Mouse (Mus musculus): Measurements from ENCODE around the gene Mterf1b.
"Not testable (repeated sequence)": the region's sequence is repeated elsewhere in the genome, so short reads cannot be mapped to it uniquely, and the experiment has no call there.

The Mterf1b gene

DNA sequence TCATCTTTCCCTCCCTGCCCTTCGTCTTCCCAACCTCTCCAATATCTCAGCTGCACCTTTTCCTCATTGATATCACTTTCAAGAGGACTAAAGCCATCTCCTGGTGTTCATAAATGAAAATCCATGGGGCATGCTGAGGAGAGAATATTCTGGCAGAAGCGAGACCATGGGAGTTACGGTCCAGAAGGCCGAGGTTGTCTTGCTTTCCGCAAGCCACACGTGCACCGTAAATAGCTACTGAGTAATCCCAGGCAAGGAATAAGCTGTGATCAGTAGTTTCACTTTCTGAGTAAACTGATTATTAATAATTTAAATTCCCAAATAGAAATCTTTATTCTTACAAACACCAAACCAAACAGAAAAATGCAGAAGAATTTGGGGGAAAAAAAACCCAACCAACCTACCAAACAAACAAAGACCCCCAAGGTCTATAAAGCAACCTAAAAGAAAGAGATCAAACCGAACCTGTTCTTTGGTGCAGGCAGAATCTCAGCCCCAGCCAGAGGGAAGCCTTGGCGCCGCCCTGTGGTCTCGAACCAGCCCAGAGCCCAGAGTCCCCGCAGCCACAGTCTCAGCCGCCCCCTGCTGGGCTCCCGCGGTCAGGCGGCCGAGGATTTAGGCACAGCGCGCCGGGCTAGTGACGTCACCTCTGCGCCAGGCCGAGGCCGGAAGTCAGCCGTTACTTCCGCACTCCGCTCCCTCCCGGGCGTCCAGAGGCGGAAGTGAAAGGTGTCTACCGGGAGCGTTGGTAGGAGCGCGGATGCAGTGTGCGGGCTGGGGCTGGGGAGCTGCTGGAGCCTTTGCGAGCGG, at the start of gene Mterf1b:
Gene Mterf1b, plus strand, starts transcription at position 697 of the 810 bp plus-strand sequence.
- not testable (repeated sequence) for DNase-seq (ENCODE audit: low read depth in 2 of 2, low spot score in 2 of 2)

GRCm38 (mm10) chr5:4159418-4160071, 32.6 kb upstream of the Mterf1b start:
- DNase-seq (ENCODE audit: low read depth in 2 of 2, low spot score in 2 of 2), result not testable (repeated sequence)

- DNase-seq (ENCODE audit: low read depth in 2 of 2, low spot score in 2 of 2), result no peak
Measured at GRCm38 (mm10) chr5:4161554-4161953, 30.6 kb upstream of the Mterf1b start.

- DNase-seq (ENCODE audit: low read depth in 2 of 2, low spot score in 2 of 2), result no peak
Measured at GRCm38 (mm10) chr5:4162461-4162860, 29.7 kb upstream of the Mterf1b start.

DNA sequence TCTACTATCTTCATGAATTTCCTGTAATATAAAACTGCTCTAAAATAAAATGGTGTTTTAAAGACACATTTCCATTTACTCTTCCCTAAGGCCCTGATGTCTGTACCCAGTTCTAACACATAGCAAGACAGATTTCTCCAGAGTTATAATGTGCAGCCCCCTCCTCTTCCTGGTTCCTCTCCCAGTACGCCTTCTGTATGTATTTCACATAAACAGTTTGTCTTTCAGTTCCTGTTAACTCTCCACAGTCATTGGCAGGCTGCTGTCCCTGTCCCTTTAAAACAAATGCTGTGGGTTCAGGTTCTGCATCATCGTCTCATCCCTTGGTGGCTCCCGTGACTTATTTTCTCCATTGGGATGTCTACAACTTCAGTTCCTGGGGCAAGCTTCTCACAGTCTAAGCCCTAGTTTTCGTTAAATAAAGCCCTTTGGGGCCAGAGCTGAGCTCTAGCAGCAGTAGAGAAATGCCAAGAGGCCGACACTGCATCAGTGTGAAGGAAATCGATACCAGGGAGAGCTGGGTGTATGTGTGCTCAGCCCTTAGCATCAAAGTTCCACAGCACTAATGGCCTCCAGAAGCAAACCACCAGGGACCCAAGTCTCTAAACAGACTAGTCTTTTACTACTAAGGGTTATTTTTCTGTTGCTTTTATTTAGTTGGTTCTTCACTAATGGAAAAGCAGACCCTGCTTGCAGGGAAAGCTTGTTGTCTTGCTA, 24.2 kb upstream of the Mterf1b start:
- DNase-seq (ENCODE audit: low read depth in 2 of 2, low spot score in 2 of 2), result not testable (repeated sequence)

DNA sequence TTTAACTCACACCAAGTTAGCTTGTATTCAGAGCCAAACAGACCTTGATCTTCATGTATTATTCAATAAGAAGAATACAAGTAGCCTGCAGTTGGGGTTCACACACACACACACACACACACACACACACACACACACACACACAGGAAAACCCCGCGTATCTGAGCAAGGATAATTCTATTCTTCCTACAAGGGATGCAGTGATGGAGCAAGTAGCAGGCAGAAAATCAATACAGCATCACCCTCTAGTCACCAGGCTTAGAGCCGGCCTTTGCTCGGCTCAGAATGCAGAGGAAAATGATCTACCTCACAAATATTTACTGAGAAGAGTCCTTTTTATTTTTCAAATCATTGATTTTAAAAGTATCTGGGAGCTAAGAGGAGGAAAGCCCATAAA, 23.6 kb upstream of the Mterf1b start:
- DNase-seq (ENCODE audit: low read depth in 2 of 2, low spot score in 2 of 2), result not testable (repeated sequence)

- not testable (repeated sequence) for DNase-seq (ENCODE audit: low read depth in 2 of 2, low spot score in 2 of 2)
Measured at GRCm38 (mm10) chr5:4176421-4176820, 15.7 kb upstream of the Mterf1b start.

DNA sequence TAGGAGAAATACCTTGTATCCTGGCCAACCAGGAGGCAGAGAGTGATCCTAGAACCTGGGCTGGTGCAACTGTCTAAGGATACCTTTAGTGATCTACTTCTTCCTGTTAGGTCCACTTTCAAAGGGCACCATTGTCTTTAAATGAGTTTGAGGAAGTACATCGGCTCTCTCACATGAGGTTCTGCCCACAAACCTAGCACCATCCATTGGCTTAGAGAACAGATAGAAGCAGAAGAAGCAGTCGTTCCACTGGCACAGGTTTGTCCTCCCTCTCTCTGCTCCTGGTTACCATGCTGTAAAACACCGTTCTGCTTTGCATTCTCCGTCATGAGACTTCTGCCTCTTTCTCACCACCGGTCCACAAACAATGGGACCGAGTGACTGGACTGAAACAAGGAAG, 12.8 kb upstream of the Mterf1b start:
- DNase-seq (ENCODE audit: low read depth in 2 of 2, low spot score in 2 of 2), result no peak

DNA sequence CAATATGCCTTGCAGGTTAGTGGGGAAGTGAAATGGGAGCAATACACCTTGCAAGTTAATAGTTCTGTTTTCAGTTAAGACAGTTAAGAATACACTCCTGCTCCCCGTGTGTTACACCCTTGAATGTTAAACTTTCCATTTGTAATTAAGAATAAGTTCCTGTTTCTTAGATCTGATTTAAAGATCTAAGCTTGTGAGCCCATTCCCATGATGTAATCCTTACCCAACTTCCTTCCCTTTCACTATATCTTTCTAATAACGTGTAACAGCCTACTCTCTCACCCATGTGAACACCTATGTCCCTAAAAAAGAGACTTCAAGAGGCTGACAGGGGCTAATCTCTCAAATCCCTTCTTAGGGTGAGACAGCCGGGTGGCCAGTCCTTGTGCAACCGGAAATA, 5.4 kb upstream of the Mterf1b start:
- DNase-seq (ENCODE audit: low read depth in 2 of 2, low spot score in 2 of 2), result no peak

- not testable (repeated sequence) for DNase-seq (ENCODE audit: low read depth in 2 of 2, low spot score in 2 of 2)
Measured at GRCm38 (mm10) chr5:4192481-4193246, 497 bp downstream of the Mterf1b start.

DNA sequence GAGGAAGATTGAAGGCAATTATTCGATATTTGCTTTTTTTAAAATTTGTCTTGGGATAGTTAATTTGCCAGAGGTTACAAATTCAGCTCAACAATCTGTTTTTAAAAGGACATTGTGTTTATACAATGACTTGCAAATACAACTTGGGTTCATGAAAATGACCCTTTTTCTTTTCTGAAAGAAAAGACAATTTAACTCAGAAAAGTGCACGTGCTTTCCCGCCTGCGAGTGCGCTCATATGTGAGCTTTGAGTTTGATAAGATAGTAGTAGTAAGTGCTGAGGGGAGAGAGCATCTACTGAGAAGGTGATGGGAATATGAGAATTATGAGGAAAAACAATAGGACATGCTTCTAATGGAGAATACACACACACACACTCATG, 1.1 kb downstream of the Mterf1b start:
- no peak for DNase-seq (ENCODE audit: low read depth in 2 of 2, low spot score in 2 of 2)

GRCm38 (mm10) chr5:4194166-4194565, 2.0 kb downstream of the Mterf1b start:
- no peak for DNase-seq (ENCODE audit: low read depth in 2 of 2, low spot score in 2 of 2)

- DNase-seq (ENCODE audit: low read depth in 2 of 2, low spot score in 2 of 2), result no peak
Measured at GRCm38 (mm10) chr5:4195086-4195485, 2.9 kb downstream of the Mterf1b start.

DNA sequence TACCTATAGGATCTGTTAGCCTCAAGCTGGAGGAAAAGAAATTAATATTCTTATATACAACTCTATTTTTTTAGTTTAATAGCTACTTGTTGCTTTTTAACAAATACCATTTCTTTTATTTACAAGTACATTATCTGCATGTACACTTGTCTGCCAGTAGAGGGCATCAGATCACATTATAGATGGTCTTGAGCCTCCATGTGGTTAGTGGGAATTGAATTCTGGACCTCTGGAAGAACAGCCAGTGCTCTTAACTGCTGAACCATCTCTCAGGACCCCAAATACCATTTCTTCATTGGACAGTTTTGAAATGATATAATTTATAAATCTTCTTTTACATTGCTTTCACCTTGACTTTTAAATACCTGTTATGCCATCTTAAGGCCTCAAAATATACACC, 9.2 kb downstream of the Mterf1b start:
- no peak for DNase-seq (ENCODE audit: low read depth in 2 of 2, low spot score in 2 of 2)

DNA sequence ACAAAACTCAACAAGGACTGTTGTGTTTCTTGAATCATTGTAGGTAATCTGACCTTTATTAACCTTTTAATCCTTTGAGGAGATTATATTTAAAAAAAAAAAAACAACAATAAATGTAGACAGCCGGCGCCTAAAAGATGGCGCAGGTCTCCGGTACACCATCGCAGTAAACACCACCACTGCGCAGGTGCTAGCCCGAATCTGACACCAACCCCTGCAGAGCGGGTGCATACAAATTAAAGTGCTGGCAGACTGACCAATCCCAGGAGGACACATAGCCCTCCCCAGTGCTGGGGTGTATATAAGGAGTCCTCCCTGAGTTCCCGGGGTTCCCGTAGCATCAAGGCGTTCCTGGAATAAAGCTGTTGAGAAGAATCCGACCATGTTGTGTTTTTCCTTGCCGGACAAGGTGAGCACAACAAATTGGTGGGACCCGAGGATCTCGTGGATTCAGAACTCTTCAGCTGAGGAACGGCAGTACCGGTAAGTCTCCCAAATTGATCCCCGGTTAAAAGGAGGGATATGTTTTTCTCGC, 10.2 kb downstream of the Mterf1b start:
- not testable (repeated sequence) for DNase-seq (ENCODE audit: low read depth in 2 of 2, low spot score in 2 of 2)

DNA sequence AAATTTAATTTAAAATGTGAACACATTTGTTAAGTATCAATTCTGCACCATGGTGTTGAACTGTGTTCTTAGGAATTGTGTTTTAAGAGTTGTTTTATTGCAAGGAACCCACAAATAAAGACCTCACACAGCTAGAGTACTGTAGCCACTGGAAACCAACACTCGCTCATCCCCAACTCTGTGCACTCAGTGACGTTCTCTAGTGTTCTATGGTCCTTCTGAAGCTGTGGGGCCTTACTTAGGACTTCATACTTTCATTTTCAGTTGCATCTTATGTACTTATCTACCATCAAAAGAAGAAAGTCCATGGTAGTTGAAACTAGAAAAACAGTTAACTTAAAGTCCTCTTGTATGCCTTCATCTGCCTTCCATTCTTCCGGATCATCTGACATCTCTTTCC, 17.9 kb downstream of the Mterf1b start:
- DNase-seq (ENCODE audit: low read depth in 2 of 2, low spot score in 2 of 2), result not testable (repeated sequence)

GRCm38 (mm10) chr5:4221309-4221708, 29.1 kb downstream of the Mterf1b start:
- no peak for DNase-seq (ENCODE audit: low read depth in 2 of 2, low spot score in 2 of 2)

DNA sequence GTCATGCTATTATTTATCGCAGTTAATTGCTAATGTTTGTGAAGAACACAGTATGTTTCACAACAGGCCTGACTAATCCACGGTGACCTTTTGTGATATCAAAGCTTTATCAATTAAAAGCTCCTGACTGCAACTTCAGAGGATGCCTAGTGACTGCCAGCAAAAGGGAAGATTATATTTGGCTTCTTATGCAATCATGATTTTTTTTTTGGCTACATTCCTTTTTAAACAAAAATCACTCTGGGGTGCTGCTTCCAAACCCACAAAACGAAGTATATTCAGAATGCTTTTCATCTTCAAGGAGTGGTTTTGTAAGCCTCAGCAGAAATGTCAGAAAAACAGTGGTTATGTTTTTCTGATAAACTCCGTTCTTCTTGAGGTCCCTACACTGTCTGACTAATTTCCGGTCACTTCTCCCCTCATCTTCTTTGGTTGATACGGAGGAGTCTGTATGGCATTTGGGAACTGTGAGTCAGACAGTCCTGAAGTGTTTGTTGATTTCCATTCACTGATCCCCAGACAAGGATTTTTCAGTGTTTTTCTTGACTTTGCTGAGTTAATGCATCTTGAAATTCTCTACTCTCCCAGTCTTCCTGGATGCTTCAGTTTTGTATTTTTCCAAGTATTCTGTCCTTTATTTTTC, 29.9 kb downstream of the Mterf1b start:
- DNase-seq (ENCODE audit: low read depth in 2 of 2, low spot score in 2 of 2), result no peak

DNA sequence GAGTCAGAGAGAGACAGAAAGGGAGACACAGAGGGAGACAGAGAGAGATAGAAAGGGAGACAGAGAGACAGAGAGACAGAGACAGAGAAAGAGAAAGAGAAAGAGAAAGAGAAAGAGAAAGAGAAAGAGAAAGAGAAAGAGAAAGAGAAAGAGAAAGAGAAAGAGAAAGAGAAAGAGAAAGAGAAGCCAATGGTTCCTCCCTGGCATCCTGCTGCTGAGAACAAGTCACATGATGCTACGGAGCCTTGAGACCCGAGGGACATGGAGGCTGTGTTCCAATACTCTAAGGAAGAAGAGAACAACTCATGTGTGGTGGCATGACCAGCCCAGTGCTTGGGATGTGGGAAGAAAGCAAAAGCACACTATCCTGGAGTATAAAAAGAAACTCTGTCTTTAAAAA, 40.0 kb downstream of the Mterf1b start:
- no peak for DNase-seq (ENCODE audit: low read depth in 2 of 2, low spot score in 2 of 2)

- DNase-seq (ENCODE audit: low read depth in 2 of 2, low spot score in 2 of 2), result no peak
Measured at GRCm38 (mm10) chr5:4234505-4234904, 42.3 kb downstream of the Mterf1b start.

Data from CD8-positive naive resting alpha-beta T cell, adult 2 months (primary cell).